In genomic region chr4:155675991-155676390, GRCm38 (mm10) we compare ENCODE assay signal across 12 mouse cellular contexts. TPM values are rescaled to one million over a fixed set of nuclear protein-coding genes. Genes with fewer than 3 reads are reported as not detected.
DNase-seq lines count a peak whose midpoint lies in the region; ATAC-seq and TF ChIP-seq lines count a peak whose summit lies in the region.
"Had no signal": no experiment of that assay in that cellular context is flagged by ENCODE, and none has a peak within 500 bp of the region (broad histone marks: within the 10 kb centered on the region; RNA-seq: fewer than 3 reads in every experiment).

No protein-coding gene starts in this region.

- H3K4me1 ChIP-seq in heart, adult 2 months (ENCODE audit: control insufficient read depth, insufficient read depth, low read length), result no peaks in the 10 kb centered on the region
- H3K4me1 ChIP-seq in heart, embryonic 11.5 days (ENCODE audit: control insufficient read depth, insufficient read depth, low read length), result no peaks in the 10 kb centered on the region
- no peaks in the 10 kb centered on the region for H3K4me1 ChIP-seq in midbrain, embryonic 14.5 days (ENCODE audit: control insufficient read depth, insufficient read depth, low read length)
- H3K4me1 ChIP-seq in midbrain, embryonic 11.5 days (ENCODE audit: control insufficient read depth, insufficient read depth, low read length), result no peaks in the 10 kb centered on the region
- no peaks in the 10 kb centered on the region for H3K4me1 ChIP-seq in cerebellum, adult 2 months (ENCODE audit: control insufficient read depth, insufficient read depth, low read length)
- H3K4me1 ChIP-seq: liver, embryonic 15.5 days had no signal

- H3K79me2 ChIP-seq in heart, adult 2 months (replicated peaks; ENCODE audit: control insufficient read depth, insufficient read depth, low read length), result no peaks in the 10 kb centered on the region

- H3K27ac ChIP-seq in heart, adult 2 months, result no peak overlapping the region
- H3K27ac ChIP-seq in heart, embryonic 11.5 days (ENCODE audit: low read depth, low read length), result no peak overlapping the region
- no peak overlapping the region for H3K27ac ChIP-seq in midbrain, embryonic 14.5 days (replicated peaks; ENCODE audit: low read depth, low read length)
- H3K27ac ChIP-seq in midbrain, embryonic 11.5 days (ENCODE audit: low read depth, low read length), result no peak overlapping the region
- H3K27ac ChIP-seq in cerebellum, adult 2 months (ENCODE audit: insufficient read depth, low read length), result no peak overlapping the region
- H3K27ac ChIP-seq: liver, embryonic 15.5 days had no signal

- no peak for ATAC-seq in heart, embryonic 11.5 days (replicated peaks; ENCODE audit: insufficient number of reproducible peaks, low FRiP score, low TSS enrichment)
- no peak for ATAC-seq in midbrain, embryonic 14.5 days (ENCODE audit: low FRiP score, low TSS enrichment)
- no peak for ATAC-seq in midbrain, embryonic 11.5 days (ENCODE audit: low FRiP score)

- no peaks in the 10 kb centered on the region for H3K9me3 ChIP-seq in heart, embryonic 11.5 days (replicated peaks; ENCODE audit: control insufficient read depth, low read length)
- no peaks in the 10 kb centered on the region for H3K9me3 ChIP-seq in midbrain, embryonic 14.5 days (ENCODE audit: control insufficient read depth, low read length)
- H3K9me3 ChIP-seq in midbrain, embryonic 11.5 days (ENCODE audit: control insufficient read depth, low read length), result no peaks in the 10 kb centered on the region
- H3K9me3 ChIP-seq: liver, embryonic 15.5 days had no signal

- 51% methylated on average over 2 of the region's 2 CpGs for WGBS in heart, adult 2 months
- WGBS in heart, embryonic 11.5 days (ENCODE audit: insufficient replicate concordance), result 79% methylated on average over 2 of the region's 2 CpGs
- WGBS in midbrain, embryonic 14.5 days, result 87% methylated on average over 2 of the region's 2 CpGs
- 87% methylated on average over 2 of the region's 2 CpGs for WGBS in midbrain, embryonic 11.5 days
- 12% methylated on average over 2 of the region's 2 CpGs for WGBS in cerebellum, adult 2 months

- intact Hi-C loops in heart, adult 2 months (cut with DNase I), result no loop called here

- no peak for TF ChIP-seq POLR2A in heart, adult 2 months (IDR thresholded peaks at IDR 0.05; ENCODE audit: insufficient read depth, low read depth, low read length)
- TF ChIP-seq POLR2A in cerebellum, adult 2 months (IDR thresholded peaks at IDR 0.05; ENCODE audit: borderline replicate concordance, insufficient read depth, low read length), result no peak

- no peak overlapping the region for H3K4me3 ChIP-seq in heart, adult 2 months
- H3K4me3 ChIP-seq in heart, embryonic 11.5 days (ENCODE audit: low read depth, low read length), result no peak overlapping the region
- no peak overlapping the region for H3K4me3 ChIP-seq in midbrain, embryonic 14.5 days (replicated peaks; ENCODE audit: low read depth, low read length)
- no peak overlapping the region for H3K4me3 ChIP-seq in midbrain, embryonic 11.5 days (ENCODE audit: low read depth, low read length)
- no peak overlapping the region for H3K4me3 ChIP-seq in cerebellum, adult 2 months (replicated peaks; ENCODE audit: insufficient read depth, low read depth, low read length)
- H3K4me3 ChIP-seq: liver, embryonic 15.5 days had no signal

- DNase-seq in heart, adult 2 months, result no peak
- peak; percentile 23 for DNase-seq in midbrain, embryonic 14.5 days
- no peak for DNase-seq in midbrain, embryonic 11.5 days (ENCODE audit: low spot score, missing footprints)
- peak; percentile 58 to 75 for DNase-seq in cerebellum, adult 2 months
- peak; percentile 61 for DNase-seq in naive thymus-derived CD4-positive, alpha-beta T cell, adult 2 months (ENCODE audit: low read depth)
- no peak for DNase-seq in frontal cortex, postnatal 10 days (ENCODE audit: low spot score in 2 of 2)
- DNase-seq in Muller cell, postnatal 12 days (ENCODE audit: inconsistent ontology term), result no peak
- DNase-seq: gastrocnemius, postnatal 14 days had no signal

- H3K27me3 ChIP-seq in heart, adult 2 months (ENCODE audit: control insufficient read depth, insufficient read depth, low read length), result no peaks in the 10 kb centered on the region
- H3K27me3 ChIP-seq in heart, embryonic 11.5 days (ENCODE audit: control insufficient read depth, insufficient read depth, low read length), result no peaks in the 10 kb centered on the region
- H3K27me3 ChIP-seq in midbrain, embryonic 14.5 days (ENCODE audit: control insufficient read depth, insufficient read depth, low read length), result no peaks in the 10 kb centered on the region
- H3K27me3 ChIP-seq in midbrain, embryonic 11.5 days (ENCODE audit: control insufficient read depth, insufficient read depth, low read length), result no peaks in the 10 kb centered on the region
- no peaks in the 10 kb centered on the region for H3K27me3 ChIP-seq in cerebellum, adult 2 months (ENCODE audit: control insufficient read depth, insufficient read depth, low read length)
- H3K27me3 ChIP-seq: liver, embryonic 15.5 days had no signal

- H3K36me3 ChIP-seq in heart, adult 2 months (ENCODE audit: control insufficient read depth, insufficient read depth, low read length), result no peaks in the 10 kb centered on the region
- H3K36me3 ChIP-seq in heart, embryonic 11.5 days (ENCODE audit: control insufficient read depth, insufficient read depth, low read length), result no peaks in the 10 kb centered on the region
- no peaks in the 10 kb centered on the region for H3K36me3 ChIP-seq in midbrain, embryonic 14.5 days (ENCODE audit: control insufficient read depth, insufficient read depth, low read length)
- H3K36me3 ChIP-seq in midbrain, embryonic 11.5 days (ENCODE audit: control insufficient read depth, insufficient read depth, low read length), result no peaks in the 10 kb centered on the region
- H3K36me3 ChIP-seq: liver, embryonic 15.5 days had no signal

- H3K4me2 ChIP-seq in heart, embryonic 11.5 days, result no peak overlapping the region
- H3K4me2 ChIP-seq in midbrain, embryonic 14.5 days (ENCODE audit: low read length), result no peak overlapping the region
- H3K4me2 ChIP-seq in midbrain, embryonic 11.5 days, result no peak overlapping the region
- H3K4me2 ChIP-seq: liver, embryonic 15.5 days had no signal

- no peak overlapping the region for H3K9ac ChIP-seq in heart, adult 2 months (ENCODE audit: low read depth, low read length)
- H3K9ac ChIP-seq in heart, embryonic 11.5 days (ENCODE audit: low read depth, low read length), result no peak overlapping the region
- H3K9ac ChIP-seq in midbrain, embryonic 14.5 days (replicated peaks; ENCODE audit: low read length), result no peak overlapping the region
- no peak overlapping the region for H3K9ac ChIP-seq in midbrain, embryonic 11.5 days (ENCODE audit: low read length)
- H3K9ac ChIP-seq: liver, embryonic 15.5 days had no signal

- TF ChIP-seq EP300 in heart, adult 2 months (IDR thresholded peaks at IDR 0.05; ENCODE audit: insufficient read depth, low read depth, low read length), result no peak

- TF ChIP-seq CTCF in heart, adult 2 months (IDR thresholded peaks at IDR 0.05), result peak; percentile 69
- peak; percentile 70 for TF ChIP-seq CTCF in cerebellum, adult 2 months (IDR thresholded peaks at IDR 0.05; ENCODE audit: borderline replicate concordance, insufficient read depth, low read depth, low read length)

RNA-seq across cellular contexts. Expression of gene Mib2, which starts 7.0 kb away (rescaled TPM):
- total RNA-seq in heart, adult 2 months (2021), result 10 to 100 TPM; 24.9 to 25.7 TPM
- polyA plus RNA-seq in heart, adult 2 months (2012; rRNA removed), result 35.8 and 38.2 TPM in 2 replicates
- 8.9 and 9.7 TPM in 2 replicates for polyA plus RNA-seq in heart, embryonic 11.5 days (2014; fragmentation: Nextera tagmentation; extraction: Ambion mirVana)
- polyA plus RNA-seq in midbrain, embryonic 14.5 days (2014; fragmentation: Nextera tagmentation; extraction: Ambion mirVana), result 39.6 and 40.8 TPM in 2 replicates
- polyA plus RNA-seq in midbrain, embryonic 11.5 days (2014; fragmentation: Nextera tagmentation; extraction: Ambion mirVana), result 11.8 and 12.8 TPM in 2 replicates
- polyA plus RNA-seq in cerebellum, adult 2 months (2012; rRNA removed), result 146 and 152 TPM in 2 replicates

RNA-seq across cellular contexts. Expression of gene Fndc10, which starts 18.2 kb away (rescaled TPM):
- total RNA-seq in heart, adult 2 months (2021), result 1 to 10 TPM; 1.2 to 1.5 TPM
- 3.5 and 3.9 TPM in 2 replicates for polyA plus RNA-seq in heart, adult 2 months (2012; rRNA removed)
- 1.1 and 1.4 TPM in 2 replicates for polyA plus RNA-seq in heart, embryonic 11.5 days (2014; fragmentation: Nextera tagmentation; extraction: Ambion mirVana)
- 6.3 and 13.8 TPM in 2 replicates for polyA plus RNA-seq in midbrain, embryonic 14.5 days (2014; fragmentation: Nextera tagmentation; extraction: Ambion mirVana)
- polyA plus RNA-seq in midbrain, embryonic 11.5 days (2014; fragmentation: Nextera tagmentation; extraction: Ambion mirVana), result 1.3 and 1.5 TPM in 2 replicates
- polyA plus RNA-seq in cerebellum, adult 2 months (2012; rRNA removed), result 112 and 114 TPM in 2 replicates

RNA-seq across cellular contexts. Expression of gene Mmp23, which starts 22.8 kb away (rescaled TPM):
- total RNA-seq in heart, adult 2 months (2021), result 1 to 10 TPM; 7.3 to 7.5 TPM
- polyA plus RNA-seq in heart, adult 2 months (2012; rRNA removed), result 20.7 and 27.0 TPM in 2 replicates
- polyA plus RNA-seq in heart, embryonic 11.5 days (2014; fragmentation: Nextera tagmentation; extraction: Ambion mirVana), result 52.9 and 53.5 TPM in 2 replicates
- polyA plus RNA-seq in midbrain, embryonic 14.5 days (2014; fragmentation: Nextera tagmentation; extraction: Ambion mirVana), result 2.5 and 3.9 TPM in 2 replicates
- 2.5 and 4.1 TPM in 2 replicates for polyA plus RNA-seq in midbrain, embryonic 11.5 days (2014; fragmentation: Nextera tagmentation; extraction: Ambion mirVana)
- 38.1 and 39.4 TPM in 2 replicates for polyA plus RNA-seq in cerebellum, adult 2 months (2012; rRNA removed)

RNA-seq across cellular contexts. Expression of gene Ssu72, which starts 28.6 kb away (rescaled TPM):
- total RNA-seq in heart, adult 2 months (2021), result 10 to 100 TPM; 43.6 to 51.6 TPM
- 51.7 and 60.9 TPM in 2 replicates for polyA plus RNA-seq in heart, adult 2 months (2012; rRNA removed)
- 128 TPM in 2 replicates for polyA plus RNA-seq in heart, embryonic 11.5 days (2014; fragmentation: Nextera tagmentation; extraction: Ambion mirVana)
- 162 and 177 TPM in 2 replicates for polyA plus RNA-seq in midbrain, embryonic 14.5 days (2014; fragmentation: Nextera tagmentation; extraction: Ambion mirVana)
- polyA plus RNA-seq in midbrain, embryonic 11.5 days (2014; fragmentation: Nextera tagmentation; extraction: Ambion mirVana), result 147 and 155 TPM in 2 replicates
- 141 and 152 TPM in 2 replicates for polyA plus RNA-seq in cerebellum, adult 2 months (2012; rRNA removed)

RNA-seq across cellular contexts. Expression of gene Gm10563, which starts 30.8 kb away (rescaled TPM):
- not detected for total RNA-seq in heart, adult 2 months (2021)
- polyA plus RNA-seq in heart, adult 2 months (2012; rRNA removed), result not detected in 2 replicates
- polyA plus RNA-seq in heart, embryonic 11.5 days (2014; fragmentation: Nextera tagmentation; extraction: Ambion mirVana), result not detected in 2 replicates
- not detected in 2 replicates for polyA plus RNA-seq in midbrain, embryonic 14.5 days (2014; fragmentation: Nextera tagmentation; extraction: Ambion mirVana)
- polyA plus RNA-seq in midbrain, embryonic 11.5 days (2014; fragmentation: Nextera tagmentation; extraction: Ambion mirVana), result not detected in 2 replicates
- polyA plus RNA-seq in cerebellum, adult 2 months (2012; rRNA removed), result not detected in 2 replicates
- total RNA-seq: gastrocnemius, postnatal 14 days had no signal
- polyA plus RNA-seq: intestine, embryonic 14.5 days; liver, embryonic 15.5 days; neural tube, embryonic 11.5 days had no signal

Comparison
In these comparisons a context has a peak if more than half of its experiments do, and no peak if none do; other contexts are left out.
1. DNase-seq: peak in midbrain, embryonic 14.5 days (single experiment), cerebellum, adult 2 months (2 of 2) and naive thymus-derived CD4-positive, alpha-beta T cell, adult 2 months (single experiment); none in heart, adult 2 months (0 of 2), midbrain, embryonic 11.5 days (single experiment), frontal cortex, postnatal 10 days (0 of 2) and Muller cell, postnatal 12 days (single experiment).